Mouse (Mus musculus) G1E (cell line): Measurements from ENCODE around the gene Zfp697.

Experiments
- CTCF ChIP-seq: IDR thresholded peaks from 2 replicates; pipeline ENCODE4 v1.5.1; 2012; ENCODE audit warnings: low read depth, low read length, inconsistent platforms, mixed read lengths
- GATA1 ChIP-seq: IDR thresholded peaks from 2 replicates; pipeline ENCODE4 v1.6.1; 2012; ENCODE audit warnings: borderline replicate concordance, low read length, inconsistent platforms, mixed read lengths
- GATA2 ChIP-seq: IDR thresholded peaks from 2 replicates; pipeline ENCODE4 v1.6.1; 2012; ENCODE audit warnings: low read depth, low read length, inconsistent platforms, borderline replicate concordance
- POLR2AphosphoS5 ChIP-seq: IDR thresholded peaks from 2 replicates; pipeline ENCODE4 v1.6.1; 2012; ENCODE audit warnings: low read depth, low read length, inconsistent platforms; ENCODE audit not compliant: insufficient replicate concordance

DNA sequence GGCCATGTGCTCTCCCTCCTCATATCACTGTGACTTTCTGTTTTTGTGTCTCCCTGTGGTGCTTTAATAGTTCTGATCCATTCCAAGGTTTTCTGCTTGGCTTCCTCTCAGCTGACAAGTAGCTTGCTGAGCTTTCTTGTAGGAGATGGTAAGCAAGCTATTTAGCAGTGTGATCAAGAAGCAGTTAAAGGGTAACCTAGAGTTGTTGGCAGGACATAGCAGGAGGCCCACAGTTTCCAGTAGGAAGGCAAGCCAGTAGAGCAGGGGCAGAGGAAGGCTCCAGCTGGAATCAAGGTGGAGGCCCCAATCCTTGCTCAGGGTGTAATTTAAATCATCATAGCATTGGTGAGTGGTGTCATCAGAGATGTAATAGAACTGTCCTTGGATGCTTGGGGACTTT lies 298.5 kb downstream of the Zfp697 start:
- TF ChIP-seq CTCF: no peak
- TF ChIP-seq GATA2: no peak
- no peak for TF ChIP-seq GATA1
- TF ChIP-seq POLR2AphosphoS5: no peak
